Mouse (Mus musculus) common myeloid progenitor, adult 5-6 weeks (primary cell): ENCODE measurements at regions not wholly inside any gene's neighbourhood (a gene's known extent, or its start where the extent isn't known, plus 50 kb on each side); places are given as distances from the start of the nearest gene placed in this dataset.
A peak's percentile ranks its signal among the peaks of the same experiment; 100 is the strongest.

Experiments used
- ATAC-seq: replicated peaks from 2 replicates; pipeline ENCODE4 v1.8.0; 2016; ENCODE audit warnings: low read depth, mild to moderate bottlenecking, moderate TSS enrichment, inconsistent platforms; ENCODE audit not compliant: poor library complexity, severe bottlenecking

DNA sequence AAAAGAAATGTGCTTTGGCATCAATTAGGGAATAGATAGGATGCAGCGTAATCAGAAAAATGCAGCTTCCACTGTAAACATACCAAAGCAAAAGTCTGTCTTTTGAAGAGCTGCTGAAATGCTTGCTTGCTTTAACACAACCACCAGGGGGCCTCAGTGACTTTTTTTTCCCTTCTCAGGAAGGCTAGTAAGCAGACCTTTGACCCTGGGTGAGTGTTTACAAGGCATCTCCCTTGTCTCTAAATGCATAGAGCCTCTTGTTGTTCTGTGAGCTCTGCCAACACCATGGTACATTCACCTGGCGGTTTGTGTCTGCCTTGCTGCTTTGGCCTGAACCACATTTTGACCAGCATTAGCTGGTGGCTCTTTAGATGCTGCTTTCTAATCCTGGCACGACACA lies 191.9 kb upstream of the C9orf72 start:
- 0 out of 2 replicates have a peak, but pooled peaks have one; percentile 45 for ATAC-seq

DNA sequence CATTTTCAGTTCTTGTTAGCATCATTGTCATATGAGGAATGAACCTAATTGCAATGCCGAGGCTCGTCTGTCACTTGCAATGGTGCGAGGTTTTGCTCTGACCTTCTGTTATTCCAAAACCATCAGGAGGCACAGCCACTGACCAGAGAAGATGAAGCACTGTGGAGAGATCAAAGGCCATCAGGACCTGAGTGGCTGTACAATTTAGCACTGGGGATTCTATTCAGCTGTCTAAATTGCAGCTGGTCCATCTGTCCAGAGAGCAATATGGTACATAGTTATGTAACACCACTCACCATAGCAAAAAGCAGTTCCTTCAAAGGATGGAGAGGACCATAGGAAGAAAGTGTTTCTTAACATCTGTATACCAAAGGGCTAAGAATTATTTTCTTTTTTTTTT lies 187.5 kb upstream of the C9orf72 start:
- ATAC-seq: no peak

DNA sequence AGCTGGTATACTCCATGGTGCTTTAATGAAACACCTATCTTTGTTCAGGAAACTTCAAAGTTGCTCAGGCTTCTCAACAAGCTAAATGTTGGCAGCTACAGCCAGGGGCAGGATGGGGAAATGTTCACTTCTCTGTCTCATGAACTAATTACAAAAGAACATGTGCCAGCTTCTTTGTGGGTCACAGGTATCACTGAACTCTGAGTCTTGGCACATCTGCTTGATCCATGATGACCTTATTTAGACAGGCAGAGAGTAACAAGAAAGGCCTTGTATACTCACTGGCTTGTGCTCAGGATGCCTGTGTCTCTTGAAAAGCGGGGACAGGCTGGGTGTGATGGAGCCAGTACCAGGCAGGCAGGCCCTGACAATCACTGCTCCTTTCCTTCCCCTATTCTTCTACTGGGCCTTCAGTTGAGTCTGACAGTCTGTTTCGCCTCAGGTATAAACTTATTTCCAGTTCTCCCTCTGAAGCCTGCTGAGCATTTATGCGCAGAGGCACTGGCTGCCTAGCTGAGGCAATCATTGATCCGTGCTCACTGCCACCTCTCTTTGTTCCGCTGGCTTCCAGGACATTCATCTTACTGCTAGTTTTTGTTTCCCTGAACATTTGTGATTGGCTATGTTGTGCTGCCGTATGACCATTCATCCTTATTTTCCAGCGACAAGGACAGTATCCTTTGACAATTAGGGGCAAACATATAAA lies 179.5 kb upstream of the C9orf72 start:
- no peak for ATAC-seq

DNA sequence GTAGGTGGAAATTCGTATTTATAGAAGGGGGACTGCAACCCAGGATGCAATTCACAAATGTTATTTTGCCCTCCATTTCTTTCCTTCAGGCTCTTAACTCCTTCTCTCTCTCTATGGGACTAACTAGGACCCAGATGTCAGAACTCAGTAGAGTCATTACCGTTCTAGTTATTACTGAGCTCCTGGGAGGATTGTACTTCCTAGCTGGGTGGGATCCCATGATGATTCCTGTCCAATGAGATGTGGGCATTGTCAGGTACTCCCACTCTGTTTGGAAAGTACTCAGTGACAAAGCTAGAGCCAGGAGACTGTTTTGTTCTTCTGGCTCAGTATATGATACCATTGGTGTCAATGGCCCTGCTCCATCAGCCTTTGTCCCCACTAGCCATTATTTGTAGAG lies 178.1 kb upstream of the C9orf72 start:
- no peak for ATAC-seq

DNA sequence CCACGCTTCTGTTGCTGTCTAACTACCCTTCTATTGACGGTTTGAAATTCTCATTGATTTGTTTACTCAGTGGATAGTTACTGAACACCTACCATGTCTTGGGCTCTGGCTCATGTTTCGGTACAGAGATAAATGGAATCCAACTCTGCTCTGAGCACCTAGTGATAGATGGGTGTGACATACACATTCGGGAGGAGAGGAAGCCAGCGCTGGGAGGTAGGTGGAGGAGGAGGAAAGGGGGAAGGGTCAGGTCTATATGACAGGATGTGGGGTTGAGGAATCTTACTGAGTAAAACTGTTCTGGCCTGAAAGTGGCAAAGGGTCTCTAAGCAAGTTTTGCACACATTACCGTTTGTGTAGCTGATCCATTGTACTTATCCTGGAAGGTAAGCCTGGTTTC lies 177.6 kb upstream of the C9orf72 start:
- ATAC-seq: no peak

DNA sequence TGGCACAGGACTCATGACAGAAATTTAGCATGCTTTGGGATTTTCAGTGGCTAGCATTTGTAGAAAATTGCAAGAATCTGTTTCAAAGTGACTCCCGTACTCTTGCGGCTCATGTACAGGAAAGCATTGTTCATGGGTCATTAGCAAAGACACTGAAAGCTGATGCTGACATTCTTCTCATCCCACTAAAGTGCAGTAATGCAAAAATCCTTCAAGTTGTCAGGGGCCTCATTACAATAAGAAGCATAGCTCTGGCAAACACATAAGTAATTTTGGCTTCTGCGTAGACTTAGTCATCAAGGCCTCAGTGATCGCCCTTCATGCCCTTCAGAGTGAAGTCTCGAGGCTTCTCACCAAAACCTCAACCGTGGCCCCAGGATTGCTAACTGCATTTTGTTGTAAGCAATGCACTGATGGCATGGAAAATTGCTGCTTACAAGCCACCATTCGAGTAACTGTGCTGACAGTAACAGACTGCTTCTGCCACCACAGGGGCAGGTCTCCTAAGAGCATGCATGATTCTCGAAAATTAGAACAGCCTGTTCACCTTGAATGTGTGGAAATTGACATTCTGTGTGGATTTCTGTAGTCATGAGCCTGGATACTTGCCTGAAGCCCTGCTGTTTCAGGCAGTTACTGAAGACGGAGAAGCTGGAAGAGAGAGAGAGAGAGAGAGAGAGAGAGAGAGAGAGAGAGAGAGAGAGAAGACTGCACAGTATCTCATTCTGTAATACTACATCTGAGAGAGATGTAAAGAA lies 176.6 kb upstream of the C9orf72 start:
- ATAC-seq: no peak

DNA sequence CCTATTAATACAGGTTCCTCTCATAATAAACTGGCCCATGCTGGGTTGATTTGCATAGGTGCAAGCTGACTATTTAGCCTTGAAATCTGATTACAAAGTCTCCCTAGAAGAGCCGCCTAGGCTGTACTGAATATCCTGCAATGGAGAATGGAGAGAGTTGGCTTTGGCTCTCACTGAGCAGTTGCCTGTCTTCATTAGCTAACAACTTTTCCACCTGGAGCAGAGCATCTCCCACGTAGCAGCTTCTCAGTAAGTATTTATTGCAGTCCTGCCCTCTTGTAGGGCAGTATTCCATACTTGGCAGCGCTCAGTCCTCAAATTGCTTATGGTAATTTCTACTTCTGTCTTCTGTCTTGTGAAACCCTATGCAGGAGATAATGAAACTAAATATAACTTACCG lies 175.8 kb upstream of the C9orf72 start:
- no peak for ATAC-seq

DNA sequence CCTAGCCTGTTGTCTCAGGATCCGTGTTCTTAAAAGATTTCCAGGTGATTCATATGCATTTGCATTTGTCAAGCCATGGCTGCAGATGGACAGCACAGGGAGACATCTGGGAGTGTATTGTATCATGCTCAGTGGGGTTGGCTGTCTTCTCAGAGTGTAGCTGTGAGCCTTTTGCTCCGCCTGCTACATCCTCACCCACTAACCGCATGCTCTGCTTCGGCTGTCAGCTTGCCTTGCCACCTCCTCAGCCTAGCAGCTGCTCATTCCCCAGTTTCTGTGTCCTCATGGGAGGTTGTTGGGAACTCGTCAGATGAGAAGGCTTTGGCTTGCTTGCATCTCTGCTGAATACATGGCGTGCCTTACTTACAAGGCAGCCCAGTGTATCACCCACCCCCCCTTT lies 174.5 kb upstream of the C9orf72 start:
- no peak for ATAC-seq

DNA sequence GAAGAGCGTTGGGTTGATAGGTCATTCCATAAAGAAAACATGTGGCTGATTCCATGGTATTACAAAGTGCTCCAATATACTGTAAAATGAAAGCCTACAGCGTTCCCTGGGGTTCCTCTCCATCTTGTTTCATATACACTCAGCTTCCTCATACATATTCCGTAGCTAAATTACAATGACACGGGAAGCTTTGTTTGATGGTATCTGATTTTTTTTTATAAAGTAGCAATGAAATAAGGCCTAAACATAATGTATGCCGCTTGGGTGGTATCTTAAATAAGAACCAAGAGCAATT lies 169.6 kb upstream of the C9orf72 start:
- ATAC-seq: no peak

DNA sequence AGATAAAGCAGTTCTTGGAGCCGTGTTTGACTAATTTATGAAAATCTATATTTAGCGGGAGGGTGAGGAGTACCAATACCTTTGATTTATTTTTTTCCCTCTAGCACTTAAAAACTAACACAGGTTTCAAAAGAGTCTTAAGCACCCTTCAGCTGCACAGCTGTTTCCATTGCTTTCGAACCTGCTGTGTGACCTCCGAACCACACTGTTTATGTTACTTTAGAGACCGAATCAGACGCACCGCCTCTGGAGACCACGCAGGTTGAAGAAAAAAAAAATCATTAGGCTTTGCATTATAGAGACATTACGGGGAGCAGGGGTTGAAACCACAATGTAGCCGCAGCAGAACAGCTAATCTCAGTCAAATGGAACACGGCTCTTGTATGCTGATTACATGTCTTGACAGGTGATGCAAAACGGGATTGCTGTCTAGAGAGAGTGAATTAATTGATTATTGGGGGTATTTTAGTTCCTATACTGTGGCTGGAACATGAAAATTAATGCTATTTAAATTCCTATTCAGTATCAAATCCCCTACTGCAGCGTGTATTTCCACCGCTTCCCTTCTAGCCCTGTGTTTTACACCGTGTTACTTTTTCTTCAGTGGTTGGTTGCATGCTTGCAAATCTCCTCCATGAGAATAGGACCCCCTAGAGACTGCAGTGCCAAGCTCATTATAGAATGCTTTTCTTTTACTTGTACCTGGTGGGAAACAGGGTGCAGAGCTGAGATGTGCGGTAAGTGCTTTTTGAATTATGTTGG lies 169.0 kb upstream of the C9orf72 start:
- no peak for ATAC-seq

DNA sequence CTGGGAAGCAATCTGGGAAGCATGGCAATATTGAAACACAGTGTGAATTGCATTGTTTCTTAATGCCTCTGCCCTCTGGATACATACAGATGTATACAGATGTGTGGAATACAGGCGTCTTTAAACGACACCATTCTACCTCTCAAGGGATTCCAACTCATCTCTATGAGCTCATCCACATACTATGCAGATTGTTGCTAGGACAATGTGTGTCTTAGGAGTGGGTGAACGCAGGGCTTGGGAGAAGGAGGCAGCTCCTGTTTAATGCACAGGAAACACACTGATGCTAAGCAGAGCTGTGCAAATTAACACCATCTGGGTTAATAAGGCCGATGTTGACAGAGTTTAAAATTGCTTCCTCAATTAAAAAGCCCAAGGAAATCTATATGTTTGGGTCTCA lies 149.8 kb upstream of the C9orf72 start:
- ATAC-seq: no peak

DNA sequence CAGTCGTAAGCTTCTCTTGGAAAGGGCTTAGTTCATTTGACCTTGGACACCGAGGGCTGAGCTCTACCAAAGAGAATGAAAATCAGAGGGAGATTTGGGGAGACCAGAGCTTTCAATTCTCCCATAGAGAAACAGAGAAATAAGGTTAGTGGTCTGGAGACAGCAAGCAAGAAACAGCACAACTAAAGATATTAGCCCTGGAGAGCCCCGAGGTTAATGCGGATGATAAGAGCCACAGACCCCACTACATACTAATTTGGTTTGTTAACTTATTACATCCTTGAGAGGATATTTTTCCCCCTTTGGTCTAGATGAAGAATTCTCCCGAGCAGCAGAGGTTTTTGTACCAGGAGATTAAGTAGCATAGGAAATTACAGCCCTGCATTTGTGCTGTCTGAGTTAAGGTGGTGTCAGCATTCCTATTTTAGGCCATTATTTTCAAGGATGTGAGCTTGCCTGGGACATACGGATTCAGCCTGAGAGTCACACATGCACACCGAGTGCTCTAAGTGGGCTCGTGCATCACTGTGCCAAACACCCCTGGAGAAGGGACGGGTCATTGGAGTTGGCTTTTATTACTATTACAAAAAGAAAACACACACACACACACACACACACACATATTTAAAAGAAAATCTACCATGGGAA lies 147.4 kb upstream of the C9orf72 start:
- ATAC-seq: 0 out of 2 replicates have a peak, but pooled peaks have one; percentile 11

DNA sequence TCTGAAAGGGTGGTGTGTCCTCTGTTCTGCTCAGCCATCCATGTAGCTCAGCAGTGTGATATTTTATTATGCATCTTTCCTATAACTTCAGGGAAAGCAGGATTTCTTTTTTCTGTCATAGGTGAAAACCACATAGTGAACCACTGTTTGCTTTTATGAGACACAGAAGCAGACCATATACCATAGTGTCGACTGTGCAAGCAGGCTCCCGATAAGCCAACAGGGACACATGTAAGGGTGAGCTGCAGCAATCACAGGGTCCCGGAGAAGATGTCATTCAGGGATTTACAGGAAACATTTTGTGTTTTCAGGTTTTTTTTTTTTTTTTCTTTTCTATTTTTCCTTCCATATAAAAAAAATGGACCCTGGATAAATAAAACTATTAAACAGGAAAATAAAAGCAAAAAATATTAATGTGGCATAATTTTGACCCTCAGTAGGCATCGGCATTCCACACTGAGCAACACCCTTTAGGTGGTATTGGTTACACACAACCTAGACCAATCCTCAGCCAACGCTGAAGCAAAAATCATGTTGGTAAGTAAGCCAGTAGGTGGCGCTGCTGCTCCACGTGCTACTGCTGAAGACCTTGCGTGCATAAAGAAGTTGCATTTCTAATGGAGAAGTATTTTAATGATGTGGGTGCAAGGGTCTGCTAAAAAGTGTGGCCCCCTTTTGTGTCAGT lies 146.7 kb upstream of the C9orf72 start:
- peak; percentile 95 for ATAC-seq

DNA sequence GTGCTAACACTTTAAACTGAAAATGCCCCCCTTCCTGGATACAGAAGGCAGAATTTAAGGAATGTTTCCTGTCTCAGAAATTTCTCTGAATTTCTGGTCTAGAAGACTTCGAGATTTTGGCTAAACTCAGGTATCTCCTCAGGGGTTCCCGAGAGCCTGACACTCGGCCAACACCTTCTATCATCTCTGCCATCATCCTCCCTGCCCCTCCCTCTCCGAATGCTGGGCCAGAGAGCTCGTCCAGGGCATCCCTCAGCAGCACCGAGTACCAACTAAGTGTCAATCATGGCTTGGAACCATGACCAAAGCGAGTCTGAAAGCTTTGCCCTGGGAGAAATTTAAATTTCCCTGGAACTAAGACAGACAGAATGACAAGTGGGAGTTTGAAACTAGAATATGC lies 138.2 kb upstream of the C9orf72 start:
- no peak for ATAC-seq

DNA sequence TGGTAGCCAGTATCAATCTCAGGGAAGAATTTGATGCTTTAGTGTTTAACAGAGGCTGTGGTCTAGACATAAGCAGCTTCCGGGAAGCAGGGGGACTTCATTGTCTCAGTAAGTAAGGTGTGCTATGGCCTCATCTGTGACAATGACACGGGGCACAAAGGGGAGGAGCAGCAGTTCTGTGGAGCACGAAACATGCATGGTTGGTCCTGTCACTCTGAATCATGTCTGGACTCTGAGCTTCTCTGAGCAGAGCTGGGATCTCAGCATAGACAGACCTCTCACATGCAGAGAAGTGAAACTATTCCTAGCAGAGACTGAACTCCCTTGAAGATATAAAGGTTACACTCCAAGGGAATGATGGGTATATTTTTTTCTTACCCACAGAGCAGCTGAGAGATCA lies 136.2 kb upstream of the C9orf72 start:
- ATAC-seq: no peak

DNA sequence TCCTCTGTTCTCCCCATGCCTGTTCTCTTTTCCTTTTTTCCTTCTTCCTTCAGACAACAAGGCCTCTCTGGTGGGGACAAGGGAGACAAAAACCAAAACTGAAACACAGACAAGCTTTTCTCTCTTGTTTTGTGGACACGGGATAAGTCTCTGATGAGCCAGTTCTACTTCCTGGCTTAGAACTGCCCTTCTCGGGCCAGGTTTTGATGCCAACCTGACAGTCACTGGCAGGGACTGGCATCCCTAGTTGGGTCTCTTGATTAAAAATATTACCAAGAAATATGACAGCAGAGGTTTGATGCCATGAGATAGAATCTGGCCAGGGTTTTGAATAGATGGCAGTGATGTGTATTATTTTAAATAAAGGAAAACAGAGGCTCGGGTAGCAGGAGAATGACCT lies 133.4 kb upstream of the C9orf72 start:
- ATAC-seq: no peak

DNA sequence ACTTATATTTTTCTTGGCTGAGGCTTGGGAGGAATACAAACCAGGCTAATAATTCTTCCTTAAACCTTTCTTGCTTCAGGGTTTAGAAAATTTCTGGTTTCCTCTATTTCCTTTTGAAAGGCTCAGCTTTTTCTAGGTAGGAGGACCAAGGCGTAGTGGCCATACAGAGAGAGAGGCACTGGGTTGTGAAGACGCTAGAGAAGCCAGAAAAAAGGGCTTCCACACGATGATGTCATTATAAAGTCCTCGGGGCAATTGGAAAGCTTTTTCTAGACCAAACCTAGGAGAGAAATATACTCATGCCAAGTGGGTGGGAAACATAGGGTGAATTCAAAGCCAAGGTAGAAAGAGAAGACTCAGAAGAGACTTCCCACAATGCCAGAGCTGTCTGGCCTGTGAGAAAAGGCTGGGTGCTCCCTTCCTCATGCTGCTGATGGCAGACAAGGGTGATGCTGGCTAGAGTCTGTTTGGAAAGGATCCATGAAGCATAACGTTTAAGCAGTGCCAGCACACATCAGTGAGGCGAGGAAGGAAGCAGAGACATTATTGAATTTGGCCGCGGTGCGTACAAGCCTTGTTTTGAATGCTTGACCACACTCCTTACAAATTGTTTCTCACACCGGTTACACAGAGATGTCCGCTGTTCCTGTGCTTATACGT lies 131.1 kb upstream of the C9orf72 start:
- ATAC-seq: no peak

DNA sequence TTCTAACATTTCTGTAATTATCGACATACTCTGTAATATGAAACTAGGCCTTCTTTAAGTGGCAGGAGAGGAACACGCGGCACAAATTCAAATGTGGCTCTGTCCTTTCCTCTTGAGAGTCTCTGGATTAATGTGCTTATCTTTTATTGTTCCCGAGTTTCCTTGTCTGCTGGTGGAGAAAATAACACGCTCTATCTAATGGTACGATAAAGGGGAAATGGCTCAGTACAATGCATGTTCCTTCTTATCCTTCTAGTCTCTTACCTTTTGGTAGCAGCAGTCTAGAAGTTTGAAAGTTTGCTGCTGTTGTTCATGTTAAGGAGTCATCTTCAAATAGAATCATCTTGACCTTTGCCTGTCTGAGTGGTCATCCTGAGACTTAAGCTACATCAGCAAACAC lies 130.1 kb upstream of the C9orf72 start:
- ATAC-seq: no peak

DNA sequence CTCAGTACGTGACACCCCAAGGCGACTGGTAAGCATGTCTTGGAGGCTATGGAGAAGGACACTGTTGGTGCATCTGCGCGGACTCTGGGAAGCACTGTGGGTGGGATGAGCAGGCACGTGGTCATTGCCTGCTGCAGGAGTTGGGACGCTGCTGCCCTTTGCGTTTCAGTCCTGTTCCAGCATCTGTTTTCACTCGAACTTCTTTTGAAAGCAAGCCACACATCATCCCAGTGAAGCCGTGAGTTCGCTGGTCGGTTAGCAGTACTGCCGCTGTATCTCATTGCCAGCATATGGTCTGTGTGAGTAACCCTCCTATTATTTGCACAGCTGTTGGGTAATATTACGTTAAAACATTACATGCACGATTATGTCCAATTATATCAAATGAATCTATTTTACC lies 128.1 kb upstream of the C9orf72 start:
- ATAC-seq: no peak

DNA sequence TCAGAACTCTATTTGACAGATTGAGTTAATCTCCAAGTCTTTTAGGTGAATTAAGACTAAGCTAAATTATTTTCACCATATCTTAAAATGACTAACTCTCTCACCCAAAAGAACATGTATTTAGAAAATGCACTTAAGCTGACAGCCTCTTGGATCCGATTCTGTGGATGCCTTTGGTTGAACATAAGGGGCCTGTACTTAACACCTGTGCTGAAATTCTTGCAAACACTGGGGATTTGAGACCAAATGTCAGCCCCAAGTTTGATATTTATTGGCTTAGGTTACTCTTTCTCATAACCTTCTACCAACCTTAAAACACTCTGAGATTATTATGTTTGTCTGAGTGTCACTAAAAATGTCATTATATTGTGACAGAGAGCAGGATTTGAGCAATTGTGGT lies 126.6 kb upstream of the C9orf72 start:
- no peak for ATAC-seq
